ENCODE assay signal across 8 mouse cellular contexts in the genomic region with DNA sequence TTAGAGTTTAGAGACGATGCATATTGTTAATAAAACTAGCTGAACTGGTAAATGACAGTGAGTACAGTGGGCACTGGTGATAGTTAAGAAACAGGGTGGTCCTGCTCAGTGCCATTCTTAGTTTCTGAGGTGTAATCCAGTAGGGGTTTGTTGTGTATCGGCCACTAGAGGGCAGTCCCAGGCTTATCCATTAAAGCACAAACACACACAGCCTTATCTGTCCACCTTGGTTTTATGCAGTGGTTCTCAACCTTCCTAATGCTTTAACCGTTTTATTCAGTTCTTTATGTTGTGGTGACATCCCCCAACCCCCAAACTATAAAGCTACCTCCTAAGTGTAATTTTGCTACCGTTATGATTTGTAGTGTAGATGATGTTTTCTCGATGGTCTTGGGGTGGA. TPM values are rescaled to one million over a fixed set of nuclear protein-coding genes. Genes with fewer than 3 reads are reported as not detected.
A peak's percentile ranks its signal among the peaks of the same experiment; 100 is the strongest.
DNase-seq lines count a peak whose midpoint lies in the region; ATAC-seq and TF ChIP-seq lines count a peak whose summit lies in the region.

No protein-coding gene starts in this region.

- peaks cover 12% of the 10 kb centered on the region for H3K4me1 ChIP-seq in forebrain, embryonic 14.5 days (ENCODE audit: control insufficient read depth, insufficient read depth, low read length)
- H3K4me1 ChIP-seq in forebrain, embryonic 13.5 days: peaks cover 21% of the 10 kb centered on the region
- no peaks in the 10 kb centered on the region; the same call in 1 of the 2 replicates for H3K4me1 ChIP-seq in spleen, adult 2 months (ENCODE audit: control insufficient read depth, insufficient read depth, insufficient read length)

- H3K4me2 ChIP-seq in forebrain, embryonic 14.5 days (ENCODE audit: low read length): no peak overlapping the region
- H3K4me2 ChIP-seq in forebrain, embryonic 13.5 days: no peak overlapping the region

- DNase-seq in forebrain, embryonic 14.5 days (ENCODE audit: low spot score): peak; percentile 75
- peak; percentile 45 for DNase-seq in right cerebral cortex, adult 18-20 months
- no peak for DNase-seq in right cerebral cortex, postnatal 36 days (ENCODE audit: low spot score in 2 of 2)
- peak; percentile 72 for DNase-seq in embryo, embryonic 10.5 days (ENCODE audit: low spot score)
- peak; percentile 63 for DNase-seq in liver
- DNase-seq in spleen, adult 2 months (ENCODE audit: low read depth in 1 of 2, low spot score in 2 of 2): peak; percentile 27 to 42

- no peaks in the 10 kb centered on the region for H3K9me3 ChIP-seq in forebrain, embryonic 14.5 days (replicated peaks; ENCODE audit: control insufficient read depth, low read length)
- H3K9me3 ChIP-seq in forebrain, embryonic 13.5 days (replicated peaks): no peaks in the 10 kb centered on the region

- no peaks in the 10 kb centered on the region for H3K27me3 ChIP-seq in forebrain, embryonic 14.5 days (replicated peaks; ENCODE audit: control insufficient read depth, insufficient read depth, low read length)
- no peaks in the 10 kb centered on the region for H3K27me3 ChIP-seq in forebrain, embryonic 13.5 days
- no peaks in the 10 kb centered on the region for H3K27me3 ChIP-seq in spleen, adult 2 months (ENCODE audit: control insufficient read depth, insufficient read depth, low read length)

- H3K9ac ChIP-seq in forebrain, embryonic 14.5 days (ENCODE audit: low read length): no peak overlapping the region
- H3K9ac ChIP-seq in forebrain, embryonic 13.5 days: no peak overlapping the region

- H3K4me3 ChIP-seq in forebrain, embryonic 14.5 days (ENCODE audit: low read depth, low read length): no peak overlapping the region
- no peak overlapping the region for H3K4me3 ChIP-seq in forebrain, embryonic 13.5 days
- no peak overlapping the region for H3K4me3 ChIP-seq in spleen, adult 2 months (ENCODE audit: extremely low read depth, insufficient read depth, insufficient read length)

- no peak overlapping the region for H3K27ac ChIP-seq in forebrain, embryonic 14.5 days (ENCODE audit: low read depth, low read length)
- H3K27ac ChIP-seq in forebrain, embryonic 13.5 days: no peak overlapping the region
- no peak overlapping the region for H3K27ac ChIP-seq in spleen, adult 2 months (ENCODE audit: insufficient read depth, low read length)

- peaks cover 15% of the 10 kb centered on the region for H3K36me3 ChIP-seq in forebrain, embryonic 14.5 days (ENCODE audit: control insufficient read depth, insufficient read depth, low read length)
- H3K36me3 ChIP-seq in forebrain, embryonic 13.5 days (ENCODE audit: poor library complexity, severe bottlenecking): peaks cover 15% of the 10 kb centered on the region
- H3K36me3 ChIP-seq in spleen, adult 2 months (ENCODE audit: control insufficient read depth, insufficient read depth, low read length): peaks cover 9% of the 10 kb centered on the region

- WGBS in forebrain, embryonic 14.5 days: 51% methylated on average over 5 of the region's 5 CpGs
- 53% methylated on average over 5 of the region's 5 CpGs for WGBS in forebrain, embryonic 13.5 days
- WGBS in spleen, adult 2 months: 48% methylated on average over 5 of the region's 5 CpGs

- TF ChIP-seq POLR2A in spleen, adult 2 months (IDR thresholded peaks at IDR 0.05; ENCODE audit: low read depth, low read length): no peak

- peak; percentile 17; the same call in 1 of the 2 replicates for TF ChIP-seq CTCF in spleen, adult 2 months (IDR thresholded peaks at IDR 0.05; ENCODE audit: extremely low read depth, insufficient read depth, insufficient read length, insufficient replicate concordance)

- ATAC-seq in forebrain, embryonic 14.5 days: no peak
- ATAC-seq in forebrain, embryonic 13.5 days: no peak
- no peak for ATAC-seq in frontal cortex, adult (ENCODE audit: low TSS enrichment)

RNA-seq across cellular contexts. Expression of a gene that starts 1.5 kb away (rescaled TPM):
- 9.8 and 11.3 TPM in 2 replicates for polyA plus RNA-seq in forebrain, embryonic 14.5 days (2014; fragmentation: Nextera tagmentation; extraction: Ambion mirVana)
- polyA plus RNA-seq in forebrain, embryonic 13.5 days (2015; fragmentation: Nextera tagmentation; extraction: Ambion mirVana): 15.3 and 16.9 TPM in 2 replicates
- 26.5 and 29.6 TPM in 2 replicates for polyA plus RNA-seq in spleen, adult 2 months (2012; rRNA removed)

RNA-seq across cellular contexts. Expression of a gene that starts 26.1 kb away (rescaled TPM):
- polyA plus RNA-seq in forebrain, embryonic 14.5 days (2014; fragmentation: Nextera tagmentation; extraction: Ambion mirVana): 27.2 and 29.9 TPM in 2 replicates
- polyA plus RNA-seq in forebrain, embryonic 13.5 days (2015; fragmentation: Nextera tagmentation; extraction: Ambion mirVana): 36.8 and 40.4 TPM in 2 replicates
- 31.1 and 33.7 TPM in 2 replicates for polyA plus RNA-seq in spleen, adult 2 months (2012; rRNA removed)

RNA-seq across cellular contexts. Expression of a gene that starts 42.7 kb away (rescaled TPM):
- polyA plus RNA-seq in forebrain, embryonic 14.5 days (2014; fragmentation: Nextera tagmentation; extraction: Ambion mirVana): not detected in 2 replicates
- polyA plus RNA-seq in forebrain, embryonic 13.5 days (2015; fragmentation: Nextera tagmentation; extraction: Ambion mirVana): not detected in 2 replicates
- 0.31 and 0.55 TPM in 2 replicates for polyA plus RNA-seq in spleen, adult 2 months (2012; rRNA removed)

RNA-seq across cellular contexts. Expression of a gene that starts 46.0 kb away (rescaled TPM):
- polyA plus RNA-seq in forebrain, embryonic 14.5 days (2014; fragmentation: Nextera tagmentation; extraction: Ambion mirVana): not detected in 2 replicates
- polyA plus RNA-seq in forebrain, embryonic 13.5 days (2015; fragmentation: Nextera tagmentation; extraction: Ambion mirVana): not detected in 2 replicates
- not detected in 2 replicates for polyA plus RNA-seq in spleen, adult 2 months (2012; rRNA removed)

Comparison
In these comparisons a context has a peak if more than half of its experiments do, and no peak if none do; other contexts are left out.
1. DNase-seq: peak in forebrain, embryonic 14.5 days (single experiment), right cerebral cortex, adult 18-20 months (single experiment), embryo, embryonic 10.5 days (single experiment), liver (single experiment) and spleen, adult 2 months (2 of 2); none in right cerebral cortex, postnatal 36 days (0 of 2).